Mouse (Mus musculus) brain, embryonic 14.5 days (tissue): ENCODE data around the gene Epb41l2.

Experiments used
- CTCF ChIP-seq: fragments of 200-500 bp; IDR thresholded peaks from 2 replicates; pipeline ENCODE4 v1.5.1; 2012; ENCODE audit warnings: inconsistent platforms, mild to moderate bottlenecking, moderate library complexity, borderline replicate concordance; ENCODE audit not compliant: insufficient read depth, insufficient read length; ENCODE audit errors: extremely low read depth
- POLR2A ChIP-seq: fragments of 200-500 bp; IDR thresholded peaks from 2 replicates; pipeline ENCODE4 v1.6.1; 2012; ENCODE audit warnings: mild to moderate bottlenecking, inconsistent platforms, borderline replicate concordance; ENCODE audit not compliant: poor library complexity, insufficient read depth, insufficient read length, severe bottlenecking; ENCODE audit errors: extremely low read depth

DNA sequence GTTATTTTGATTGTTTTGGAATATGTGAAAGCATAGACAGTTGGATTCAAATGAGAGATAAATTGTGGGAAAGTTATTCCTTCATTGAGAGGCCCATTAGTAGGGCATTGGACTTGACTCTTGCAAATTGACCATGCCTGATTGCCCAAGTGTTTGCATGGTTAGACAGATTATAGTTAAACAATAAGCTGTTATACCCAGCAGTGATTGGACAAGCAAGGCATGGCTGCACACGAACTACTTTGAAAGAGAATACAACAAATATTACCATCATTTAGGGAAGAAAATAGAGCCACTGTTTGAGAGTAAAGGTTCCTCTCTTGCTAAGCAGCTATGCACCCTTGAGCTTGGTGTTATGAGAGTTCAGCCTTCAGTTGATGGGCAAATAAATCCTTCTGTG lies 43.3 kb downstream of the Epb41l2 start:
- TF ChIP-seq CTCF (no peak), POLR2A (no peak)
